Mouse (Mus musculus): ENCODE data around the gene Ankrd33.

DNA sequence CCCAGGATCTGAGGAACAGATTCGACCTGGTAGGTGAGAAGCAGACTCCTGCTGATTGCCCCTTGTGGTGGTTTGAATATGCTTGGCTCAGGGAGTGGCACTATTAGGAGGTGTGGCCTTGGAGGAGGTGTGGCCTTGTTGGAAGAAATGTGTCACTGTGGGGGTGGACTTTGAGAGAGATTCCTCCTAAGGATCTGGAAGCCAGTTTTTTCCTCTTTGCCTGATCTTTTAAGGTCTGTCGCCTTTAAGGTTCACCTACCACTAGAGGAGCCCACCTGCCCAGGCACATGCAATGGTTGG lies 6.7 kb downstream of the Ankrd33 start:
- TF ChIP-seq CTCF (IDR thresholded peaks at IDR 0.05; ENCODE audit: low read depth) (peak; percentile 41), EP300 (optimal IDR thresholded peaks at IDR 0.05) (no peak)
